Mouse (Mus musculus): ENCODE measurements around the gene Iqca. TPM values are rescaled to one million over a fixed set of nuclear protein-coding genes. Genes with fewer than 3 reads are reported as not detected.

Gene Iqca
- total and polyA plus RNA-seq, 2 experiments from 2014 or later: 0.58 to 0.71 TPM

GRCm38 (mm10) chr1:90074779-90075178 lies 78.4 kb downstream of the Iqca start:
- H3K36me3 ChIP-seq (ENCODE audit: insufficient read depth, low read length): no peaks in the 10 kb centered on the region
- no peaks in the 10 kb centered on the region; the same call in 1 of the 2 replicates for H3K27me3 ChIP-seq (ENCODE audit: insufficient read depth, low read length)
- no peak for ATAC-seq
- no peaks in the 10 kb centered on the region for H3K4me1 ChIP-seq (ENCODE audit: insufficient read depth, low read length)
- no peak for DNase-seq (ENCODE audit: low spot score)
- no peak overlapping the region for H3K9ac ChIP-seq (replicated peaks; ENCODE audit: low read length)
- no peak overlapping the region for H3K4me2 ChIP-seq (ENCODE audit: low read depth, low read length)
- no peak overlapping the region for H3K4me3 ChIP-seq (ENCODE audit: low read length)
- no peak overlapping the region for H3K27ac ChIP-seq
- 40% methylated on average over 5 of the region's 5 CpGs for WGBS
- H3K9me3 ChIP-seq (ENCODE audit: low read length): no peaks in the 10 kb centered on the region
- no peak for TF ChIP-seq CTCF (IDR thresholded peaks at IDR 0.05; ENCODE audit: low read depth)

GRCm38 (mm10) chr1:90071812-90072580 lies 81.2 kb downstream of the Iqca start:
- Histone ChIP-seq H3K27me3 (ENCODE audit: insufficient read depth, low read length) (no peaks in the 10 kb centered on the region; the same call in 1 of the 2 replicates), H3K4me1 (ENCODE audit: insufficient read depth, low read length) (no peaks in the 10 kb centered on the region), H3K4me3 (ENCODE audit: low read length) (no peak overlapping the region), H3K36me3 (ENCODE audit: insufficient read depth, low read length) (no peaks in the 10 kb centered on the region), H3K9me3 (ENCODE audit: low read length) (no peaks in the 10 kb centered on the region), H3K27ac (no peak overlapping the region), H3K4me2 (ENCODE audit: low read depth, low read length) (no peak overlapping the region), H3K9ac (replicated peaks; ENCODE audit: low read length) (no peak overlapping the region)
- WGBS: 47% methylated on average over 13 of the region's 13 CpGs
- TF ChIP-seq CTCF (IDR thresholded peaks at IDR 0.05; ENCODE audit: low read depth): no peak
- peak; percentile 31 for DNase-seq (ENCODE audit: low spot score)
- ATAC-seq: no peak

- Histone ChIP-seq H3K27ac (no peak overlapping the region), H3K9me3 (ENCODE audit: low read length) (no peaks in the 10 kb centered on the region), H3K4me2 (ENCODE audit: low read depth, low read length) (no peak overlapping the region), H3K27me3 (ENCODE audit: insufficient read depth, low read length) (no peaks in the 10 kb centered on the region), H3K36me3 (ENCODE audit: insufficient read depth, low read length) (no peaks in the 10 kb centered on the region), H3K9ac (replicated peaks; ENCODE audit: low read length) (no peak overlapping the region), H3K4me3 (ENCODE audit: low read length) (no peak overlapping the region), H3K4me1 (ENCODE audit: insufficient read depth, low read length) (no peaks in the 10 kb centered on the region)
- peak; percentile 86 for TF ChIP-seq CTCF (IDR thresholded peaks at IDR 0.05; ENCODE audit: low read depth)
- ATAC-seq (peak; percentile 55), DNase-seq (ENCODE audit: low spot score) (peak; percentile 89)
- 17% methylated on average over 7 of the region's 7 CpGs for WGBS
These were observed 92.6 kb downstream of the Iqca start for GRCm38 (mm10) chr1:90060599-90060998.

GRCm38 (mm10) chr1:90060054-90060453 lies 93.1 kb downstream of the Iqca start:
- TF ChIP-seq CTCF (IDR thresholded peaks at IDR 0.05; ENCODE audit: low read depth): no peak
- Histone ChIP-seq H3K4me3 (ENCODE audit: low read length) (no peak overlapping the region), H3K27ac (no peak overlapping the region), H3K4me2 (ENCODE audit: low read depth, low read length) (no peak overlapping the region), H3K27me3 (ENCODE audit: insufficient read depth, low read length) (no peaks in the 10 kb centered on the region), H3K4me1 (ENCODE audit: insufficient read depth, low read length) (no peaks in the 10 kb centered on the region), H3K9me3 (ENCODE audit: low read length) (no peaks in the 10 kb centered on the region), H3K9ac (replicated peaks; ENCODE audit: low read length) (no peak overlapping the region), H3K36me3 (ENCODE audit: insufficient read depth, low read length) (no peaks in the 10 kb centered on the region)
- DNase-seq (ENCODE audit: low spot score) (no peak), ATAC-seq (no peak)
- 69% methylated on average over 3 of the region's 3 CpGs for WGBS

GRCm38 (mm10) chr1:90054991-90055390 lies 98.2 kb downstream of the Iqca start:
- H3K9me3 ChIP-seq (ENCODE audit: low read length): no peaks in the 10 kb centered on the region
- peaks cover 6% of the 10 kb centered on the region for H3K4me1 ChIP-seq (ENCODE audit: insufficient read depth, low read length)
- no peak overlapping the region for H3K9ac ChIP-seq (replicated peaks; ENCODE audit: low read length)
- no peak overlapping the region for H3K4me2 ChIP-seq (ENCODE audit: low read depth, low read length)
- ATAC-seq: no peak
- no peak overlapping the region for H3K4me3 ChIP-seq (ENCODE audit: low read length)
- DNase-seq (ENCODE audit: low spot score): no peak
- H3K27ac ChIP-seq: no peak overlapping the region
- H3K36me3 ChIP-seq (ENCODE audit: insufficient read depth, low read length): no peaks in the 10 kb centered on the region
- 71% methylated on average over 4 of the region's 4 CpGs for WGBS
- no peak for TF ChIP-seq CTCF (IDR thresholded peaks at IDR 0.05; ENCODE audit: low read depth)
- H3K27me3 ChIP-seq (ENCODE audit: insufficient read depth, low read length): no peaks in the 10 kb centered on the region

GRCm38 (mm10) chr1:90051347-90051746 lies 101.9 kb downstream of the Iqca start:
- H3K9ac ChIP-seq (replicated peaks; ENCODE audit: low read length): no peak overlapping the region
- 40% methylated on average over 5 of the region's 5 CpGs for WGBS
- no peak overlapping the region for H3K4me3 ChIP-seq (ENCODE audit: low read length)
- H3K27ac ChIP-seq: no peak overlapping the region
- no peaks in the 10 kb centered on the region for H3K9me3 ChIP-seq (ENCODE audit: low read length)
- H3K36me3 ChIP-seq (ENCODE audit: insufficient read depth, low read length): no peaks in the 10 kb centered on the region
- H3K4me2 ChIP-seq (ENCODE audit: low read depth, low read length): no peak overlapping the region
- no peak for ATAC-seq
- peak; percentile 83 for DNase-seq (ENCODE audit: low spot score)
- peaks cover 7% of the 10 kb centered on the region for H3K4me1 ChIP-seq (ENCODE audit: insufficient read depth, low read length)
- H3K27me3 ChIP-seq (ENCODE audit: insufficient read depth, low read length): no peaks in the 10 kb centered on the region
- TF ChIP-seq CTCF (IDR thresholded peaks at IDR 0.05; ENCODE audit: low read depth): peak; percentile 84

Measured in hindbrain, postnatal 0 days (tissue).